ENCODE assay signal across 28 mouse cellular contexts in genomic region chr11:89915795-89916194, GRCm38 (mm10).
"Had no signal": no experiment of that assay in that cellular context is flagged by ENCODE, and none has a peak within 500 bp of the region (broad histone marks: within the 10 kb centered on the region; RNA-seq: fewer than 3 reads in every experiment).

No protein-coding gene starts in this region.

- H3K4me1 ChIP-seq: limb, embryonic 10.5 days; limb, embryonic 12.5 days; limb, embryonic 13.5 days; limb, embryonic 15.5 days; liver, embryonic 12.5 days; liver, embryonic 13.5 days; liver, embryonic 15.5 days; lung, embryonic 15.5 days; megakaryocyte, embryonic 14.5 days; midbrain, embryonic 10.5 days; midbrain, embryonic 12.5 days; midbrain, embryonic 13.5 days; midbrain, embryonic 15.5 days had no signal

- H3K9me3 ChIP-seq: limb, embryonic 10.5 days; limb, embryonic 12.5 days; limb, embryonic 13.5 days; limb, embryonic 15.5 days; liver, embryonic 12.5 days; liver, embryonic 13.5 days; liver, embryonic 15.5 days; lung, embryonic 15.5 days; megakaryocyte, embryonic 14.5 days; midbrain, embryonic 10.5 days; midbrain, embryonic 12.5 days; midbrain, embryonic 13.5 days; midbrain, embryonic 15.5 days had no signal

- H3K27me3 ChIP-seq: limb, embryonic 12.5 days; limb, embryonic 13.5 days; limb, embryonic 15.5 days; liver, embryonic 12.5 days; lung, embryonic 15.5 days; megakaryocyte, embryonic 14.5 days; midbrain, embryonic 12.5 days; midbrain, embryonic 13.5 days; midbrain, embryonic 15.5 days had no signal

- H3K4me3 ChIP-seq: left cerebral cortex, adult 2 months; limb, embryonic 10.5 days; limb, embryonic 12.5 days; limb, embryonic 13.5 days; limb, embryonic 15.5 days; liver, embryonic 12.5 days; liver, embryonic 13.5 days; liver, embryonic 15.5 days; lung, embryonic 15.5 days; megakaryocyte, embryonic 14.5 days; midbrain, embryonic 10.5 days; midbrain, embryonic 12.5 days; midbrain, embryonic 13.5 days; midbrain, embryonic 15.5 days; myocyte had no signal

- H3K27ac ChIP-seq: left cerebral cortex, adult 2 months; limb, embryonic 10.5 days; limb, embryonic 12.5 days; limb, embryonic 13.5 days; limb, embryonic 15.5 days; liver, embryonic 12.5 days; liver, embryonic 13.5 days; liver, embryonic 14.5 days; liver, embryonic 15.5 days; lung, embryonic 15.5 days; macrophage; midbrain, embryonic 10.5 days; midbrain, embryonic 12.5 days; midbrain, embryonic 13.5 days; midbrain, embryonic 15.5 days had no signal

- H3K9ac ChIP-seq: limb, embryonic 12.5 days; limb, embryonic 13.5 days; limb, embryonic 15.5 days; liver, embryonic 12.5 days; liver, embryonic 13.5 days; liver, embryonic 14.5 days; liver, embryonic 15.5 days; liver, postnatal 0 days; lung, embryonic 14.5 days; lung, embryonic 15.5 days; midbrain, embryonic 12.5 days; midbrain, embryonic 13.5 days; midbrain, embryonic 15.5 days had no signal

- H3K36me3 ChIP-seq: limb, embryonic 10.5 days; limb, embryonic 12.5 days; limb, embryonic 13.5 days; limb, embryonic 15.5 days; liver, embryonic 12.5 days; liver, embryonic 13.5 days; liver, embryonic 15.5 days; lung, embryonic 15.5 days; midbrain, embryonic 10.5 days; midbrain, embryonic 12.5 days; midbrain, embryonic 13.5 days; midbrain, embryonic 15.5 days had no signal

- DNase-seq: left cerebral cortex, postnatal 4 days; liver; liver, embryonic 13.5 days; liver, postnatal 0 days; lung, adult 18-20 months; lung, adult 2 months; lung, embryonic 14.5 days; lung, postnatal 10 days; lung, postnatal 14 days; lung, postnatal 36 days; lung, postnatal 4 days; midbrain, embryonic 14.5 days had no signal
